Mouse (Mus musculus) layer of hippocampus, postnatal 25 days (tissue): ENCODE results near the gene Ifit3. TPM values are rescaled to one million over a fixed set of nuclear protein-coding genes. Genes with fewer than 3 reads are reported as not detected.
"Not testable (repeated sequence)": the region's sequence is repeated elsewhere in the genome, so short reads cannot be mapped to it uniquely, and the experiment has no call there.

ENCODE experiments used
- DNase-seq, 2 experiments: peaks; one replicate each; pipeline ENCODE4 v3.0.0; 2022; ENCODE audit warnings: mixed read lengths in 2 of 2, low spot score in 1 of 2; ENCODE audit errors: extremely low spot score in 1 of 2
- total RNA-seq, 2 experiments: library from RNA; stranded (reverse); gene quantifications; 2 replicates each; pipeline ENCODE4 v1.2.3; 2021

Gene Ifit3
- 1 to 10 TPM; 1.3 to 2.1 TPM for total RNA-seq

- not testable (repeated sequence) for DNase-seq
Observed at GRCm38 (mm10) chr19:34583126-34583766, at the start of gene Ifit3. Gene Ifit3, plus strand, starts transcription at chr19:34583531.

GRCm38 (mm10) chr19:34539422-34539821, 43.9 kb upstream of the Ifit3 start:
- DNase-seq, result no peak

- no peak for DNase-seq
Observed at GRCm38 (mm10) chr19:34546211-34546610, 37.1 kb upstream of the Ifit3 start.

GRCm38 (mm10) chr19:34547976-34548375, 35.4 kb upstream of the Ifit3 start:
- DNase-seq, result peak; percentile 41 to 83

- no peak for DNase-seq
Observed at GRCm38 (mm10) chr19:34550205-34550533, 33.2 kb upstream of the Ifit3 start.

GRCm38 (mm10) chr19:34550534-34551223, 32.7 kb upstream of the Ifit3 start, which contains the start of gene Ifit2:
Gene Ifit2, plus strand, starts transcription at chr19:34550694.
- DNase-seq, result peak; percentile 32 to 49

- DNase-seq, result no peak
Observed at GRCm38 (mm10) chr19:34551981-34552380, 31.4 kb upstream of the Ifit3 start.

GRCm38 (mm10) chr19:34553021-34553420, 30.3 kb upstream of the Ifit3 start:
- no peak for DNase-seq

GRCm38 (mm10) chr19:34553522-34553921, 29.8 kb upstream of the Ifit3 start:
- DNase-seq, result no peak

GRCm38 (mm10) chr19:34554061-34554460, 29.3 kb upstream of the Ifit3 start:
- no peak for DNase-seq

GRCm38 (mm10) chr19:34556621-34557020, 26.7 kb upstream of the Ifit3 start:
- DNase-seq, result no peak

- no peak for DNase-seq
Observed at GRCm38 (mm10) chr19:34562556-34562955, 20.8 kb upstream of the Ifit3 start.

GRCm38 (mm10) chr19:34566178-34566784, 17.1 kb upstream of the Ifit3 start:
- no peak for DNase-seq

- no peak for DNase-seq
Observed at GRCm38 (mm10) chr19:34568988-34569895, 14.1 kb upstream of the Ifit3 start.

GRCm38 (mm10) chr19:34569896-34570476, 13.3 kb upstream of the Ifit3 start:
- no peak for DNase-seq

- no peak for DNase-seq
Observed at GRCm38 (mm10) chr19:34571080-34571479, 12.3 kb upstream of the Ifit3 start.

- DNase-seq, result no peak
Observed at GRCm38 (mm10) chr19:34573650-34574049, 9.7 kb upstream of the Ifit3 start.

GRCm38 (mm10) chr19:34577121-34577520, 6.2 kb upstream of the Ifit3 start:
- DNase-seq, result no peak

- not testable (repeated sequence) for DNase-seq
Observed at GRCm38 (mm10) chr19:34582696-34583095, 635 bp upstream of the Ifit3 start.

GRCm38 (mm10) chr19:34585740-34586458, 2.6 kb downstream of the Ifit3 start:
- not testable (repeated sequence) for DNase-seq
